Mouse (Mus musculus) G1E (cell line): ENCODE measurements around the gene Map3k7cl.

Source experiments
- CTCF ChIP-seq: IDR thresholded peaks from 2 replicates; pipeline ENCODE4 v1.5.1; 2012; ENCODE audit warnings: low read depth, low read length, inconsistent platforms, mixed read lengths
- POLR2AphosphoS5 ChIP-seq: IDR thresholded peaks from 2 replicates; pipeline ENCODE4 v1.6.1; 2012; ENCODE audit warnings: low read depth, low read length, inconsistent platforms; ENCODE audit not compliant: insufficient replicate concordance

DNA sequence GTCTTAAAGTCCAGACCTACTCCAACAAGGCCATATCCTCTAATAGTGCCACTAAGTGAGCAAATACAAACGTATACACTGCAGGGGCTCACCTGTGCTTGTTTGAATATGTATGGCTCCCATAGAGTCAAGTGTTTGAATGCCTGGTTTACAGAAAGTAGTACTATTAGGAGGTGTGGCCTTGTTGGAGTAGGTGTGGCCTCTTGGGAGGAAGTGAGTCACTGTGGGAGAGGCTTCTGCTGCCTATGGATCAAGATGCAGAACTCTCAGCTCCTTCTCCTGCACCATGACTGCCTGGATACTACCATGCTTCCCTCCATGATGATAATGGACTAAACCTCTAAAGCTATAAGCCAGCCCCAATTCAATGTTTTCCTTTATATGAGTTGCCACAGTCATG is 54.3 kb downstream of the Map3k7cl start:
- no peak for TF ChIP-seq POLR2AphosphoS5
- TF ChIP-seq CTCF = no peak
